Mouse (Mus musculus) megakaryocyte, embryonic 14.5 days (primary cell): ENCODE results near the gene Arhgap20.

ENCODE experiments used
- FLI1 ChIP-seq: IDR thresholded peaks from 2 replicates; pipeline ENCODE4 v1.6.1; 2012; ENCODE audit warnings: low read length, inconsistent platforms, mixed read lengths
- GATA1 ChIP-seq: IDR thresholded peaks from 3 replicates; pipeline ENCODE4 v1.6.1; 2012; ENCODE audit warnings: mixed read lengths, low read length, inconsistent platforms, borderline replicate concordance

GRCm38 (mm10) chr9:51853772-51854171, 88.6 kb downstream of the Arhgap20 start:
- no peak for TF ChIP-seq FLI1
- TF ChIP-seq GATA1 = no peak
